Mouse (Mus musculus) midbrain, postnatal 0 days (tissue): ENCODE measurements around the gene 4931428F04Rik. TPM values are rescaled to one million over a fixed set of nuclear protein-coding genes. Genes with fewer than 3 reads are reported as not detected.

Experiments used
- ATAC-seq: fragments of 200-750 bp; cut with Nextera tagmentation; 2 replicates; pipeline ENCODE4 v1.8.0; 2017; ENCODE audit warnings: moderate number of reproducible peaks, mild to moderate bottlenecking, moderate TSS enrichment, moderate library complexity; ENCODE audit not compliant: low FRiP score
- DNase-seq: peaks from one replicate; pipeline ENCODE4 v3.0.0-alpha.2; 2015; ENCODE audit warnings: low spot score
- H3K27ac ChIP-seq: fragments of 300-500 bp; sonication (generic); 2 replicates; pipeline ENCODE4 v1.5.1; 2014; ENCODE audit warnings: low read depth, mild to moderate bottlenecking, low read length, mixed read lengths
- H3K27me3 ChIP-seq: fragments of 300-500 bp; sonication (generic); 2 replicates; pipeline ENCODE4 v1.6.1; 2014; ENCODE audit warnings: low read length, control low read depth, mixed read lengths; ENCODE audit not compliant: insufficient read depth
- H3K36me3 ChIP-seq: fragments of 300-500 bp; sonication (generic); 2 replicates; pipeline ENCODE4 v1.6.1; 2014; ENCODE audit warnings: low read length, control low read depth, mixed read lengths; ENCODE audit not compliant: insufficient read depth
- H3K4me1 ChIP-seq: fragments of 300-500 bp; sonication (generic); 2 replicates; pipeline ENCODE4 v1.6.1; 2014; ENCODE audit warnings: mild to moderate bottlenecking, control low read depth, antibody characterized with exemption, low read length, mixed read lengths; ENCODE audit not compliant: insufficient read depth
- H3K4me2 ChIP-seq: fragments of 300-500 bp; sonication (generic); 2 replicates; pipeline ENCODE4 v1.6.1; 2014; ENCODE audit warnings: low read depth, mild to moderate bottlenecking, low read length, mixed read lengths; ENCODE audit not compliant: poor library complexity, severe bottlenecking
- H3K4me3 ChIP-seq: fragments of 300-500 bp; sonication (generic); 2 replicates; pipeline ENCODE4 v1.5.1; 2014; ENCODE audit warnings: low read depth, mild to moderate bottlenecking, low read length, moderate library complexity
- H3K9ac ChIP-seq: fragments of 300-500 bp; sonication (generic); replicated peaks from 2 replicates; pipeline ENCODE4 v1.6.1; 2014; ENCODE audit warnings: mild to moderate bottlenecking, low read length, moderate library complexity, mixed read lengths; ENCODE audit not compliant: poor library complexity, severe bottlenecking
- H3K9me3 ChIP-seq: fragments of 300-500 bp; sonication (generic); 2 replicates; pipeline ENCODE4 v1.6.1; 2016; ENCODE audit warnings: low read length, control low read depth
- CTCF ChIP-seq: IDR thresholded peaks from 2 replicates; pipeline ENCODE4 v1.5.1; 2016; ENCODE audit warnings: antibody characterized with exemption, mild to moderate bottlenecking
- WGBS: fragments of 180-500 bp; shearing (Covaris S2); extraction: QIAGEN DNeasy Blood & Tissue Kit; methylation state at CpG from one replicate; pipeline ENCODE4 v1.1.7; 2014; 5-methylcytosine and 5-hydroxymethylcytosine counted together
- polyA plus RNA-seq: library from polyadenylated mRNA; unstranded; fragments of >200 nt; fragmentation: Nextera tagmentation; extraction: Ambion mirVana; gene quantifications from 2 replicates; pipeline ENCODE4 v1.2.1, GENCODE M21; 2015
- total RNA-seq: library from RNA; depleted of rRNA; stranded (reverse); fragments of >200 nt; gene quantifications from 2 replicates; pipeline ENCODE4 v1.2.3, GENCODE M21; 2014

The 4931428F04Rik gene
- total and polyA plus RNA-seq, 2 experiments from 2014 or later = 63.6 to 131 TPM

GRCm38 (mm10) chr8:105259721-105260320, 29.8 kb downstream of the 4931428F04Rik start:
- Histone ChIP-seq H3K4me1 (peaks cover 5% of the 10 kb centered on the region; the same call in 1 of the 2 replicates), H3K4me2 (peak overlapping the region; percentile 59), H3K27ac (no peak overlapping the region), H3K4me3 (peak overlapping the region; percentile 29), H3K36me3 (no peaks in the 10 kb centered on the region), H3K27me3 (peaks cover 41% of the 10 kb centered on the region), H3K9ac (0 out of 2 replicates have a peak overlapping the region, but pooled peaks have one; percentile 3), H3K9me3 (no peaks in the 10 kb centered on the region)
- WGBS = 4% methylated on average over 30 of the region's 30 CpGs
- peak; percentile 68 for ATAC-seq
- DNase-seq = peak; percentile 75
- TF ChIP-seq CTCF = peak; percentile 97

GRCm38 (mm10) chr8:105258911-105259720, 30.5 kb downstream of the 4931428F04Rik start:
- DNase-seq = peak; percentile 54
- Histone ChIP-seq H3K4me2 (peak overlapping the region; percentile 59), H3K4me3 (peak overlapping the region; percentile 29), H3K36me3 (no peaks in the 10 kb centered on the region), H3K27ac (no peak overlapping the region), H3K9ac (0 out of 2 replicates have a peak overlapping the region, but pooled peaks have one; percentile 3), H3K9me3 (no peaks in the 10 kb centered on the region), H3K4me1 (peaks cover 5% of the 10 kb centered on the region; the same call in 1 of the 2 replicates), H3K27me3 (peaks cover 35% of the 10 kb centered on the region)
- peak; percentile 26 for ATAC-seq
- 5% methylated on average over 55 of the region's 55 CpGs for WGBS
- TF ChIP-seq CTCF = peak; percentile 49

GRCm38 (mm10) chr8:105257318-105258114, 32.1 kb downstream of the 4931428F04Rik start:
- Histone ChIP-seq H3K9me3 (no peaks in the 10 kb centered on the region), H3K27me3 (peaks cover 32% of the 10 kb centered on the region), H3K4me1 (peaks cover 5% of the 10 kb centered on the region; the same call in 1 of the 2 replicates), H3K9ac (no peak overlapping the region), H3K36me3 (peaks cover 6% of the 10 kb centered on the region), H3K4me3 (no peak overlapping the region), H3K27ac (no peak overlapping the region), H3K4me2 (no peak overlapping the region)
- ATAC-seq (no peak), DNase-seq (no peak)
- TF ChIP-seq CTCF = 0 out of 2 replicates have a peak, but pooled peaks have one; percentile 5
- 67% methylated on average over 7 of the region's 7 CpGs for WGBS

DNA sequence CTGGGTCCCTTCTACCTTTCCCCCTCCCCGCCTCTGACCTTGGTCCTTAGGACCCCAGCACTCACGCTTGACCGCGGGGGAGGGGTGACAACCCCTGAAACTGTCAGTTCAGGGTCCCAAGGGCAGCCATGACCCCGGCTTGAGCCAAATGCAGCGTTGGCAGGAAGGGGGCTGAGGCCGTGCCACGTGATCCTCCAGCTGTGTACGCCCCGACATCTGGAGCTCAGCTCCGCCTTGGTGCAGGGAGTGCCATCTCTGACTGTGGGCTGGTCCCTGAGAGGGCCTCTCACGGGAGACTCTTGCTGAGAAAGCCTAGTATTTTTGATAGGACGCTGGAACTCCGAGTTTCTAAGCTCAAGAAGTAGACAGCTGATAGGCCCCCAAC, 34.7 kb downstream of the 4931428F04Rik start, which contains the start of gene B3gnt9:
B3gnt9 (minus strand) TSS at position 188 of the 385 bp plus-strand sequence.
- Histone ChIP-seq H3K9ac (peak within 1 kb of the TSS; percentile 71), H3K36me3 (peaks cover 25% of the 10 kb centered on the region), H3K9me3 (no peaks in the 10 kb centered on the region), H3K4me2 (peak within 1 kb of the TSS; percentile 97), H3K4me3 (peak within 1 kb of the TSS; percentile 64), H3K27ac (peak within 1 kb of the TSS; percentile 65), H3K4me1 (peaks cover 5% of the 10 kb centered on the region; the same call in 1 of the 2 replicates), H3K27me3 (peaks cover 14% of the 10 kb centered on the region)
- WGBS = 4% methylated on average over 14 of the region's 14 CpGs
- TF ChIP-seq CTCF = no peak
- DNase-seq (peak; percentile 16), ATAC-seq (peak; percentile 15; the same call in 1 of the 2 replicates)

GRCm38 (mm10) chr8:105254152-105254965, 35.3 kb downstream of the 4931428F04Rik start:
- no peaks in the 10 kb centered on the region for H3K9me3 ChIP-seq
- TF ChIP-seq CTCF = peak; percentile 90
- peak overlapping the region; percentile 97 for H3K4me2 ChIP-seq
- DNase-seq = peak; percentile 90
- H3K27me3 ChIP-seq = peaks cover 14% of the 10 kb centered on the region
- peaks cover 28% of the 10 kb centered on the region for H3K36me3 ChIP-seq
- H3K4me3 ChIP-seq = peak overlapping the region; percentile 64
- peak; percentile 84 for ATAC-seq
- WGBS = under 1% methylated on average over 59 of the region's 74 CpGs
- H3K9ac ChIP-seq = peak overlapping the region; percentile 71
- H3K4me1 ChIP-seq = peaks cover 5% of the 10 kb centered on the region; the same call in 1 of the 2 replicates
- H3K27ac ChIP-seq = peak overlapping the region; percentile 65
